Mouse (Mus musculus) ES-E14 (cell line): ENCODE measurements around the gene Exd2. TPM values are rescaled to one million over a fixed set of nuclear protein-coding genes. Genes with fewer than 3 reads are reported as not detected.

Experiments
- DNase-seq: peaks from one replicate; pipeline ENCODE4 v3.0.0-alpha.2; 2013; ENCODE audit warnings: low read depth, low spot score
- H3K27ac ChIP-seq: 2 replicates; pipeline ENCODE4 v1.5.1; 2012; ENCODE audit warnings: low read depth, mild to moderate bottlenecking, low read length, moderate library complexity, mixed read lengths; ENCODE audit not compliant: poor library complexity, insufficient read depth, severe bottlenecking
- H3K36me3 ChIP-seq: 2 replicates; pipeline ENCODE4 v1.6.1; 2012; ENCODE audit warnings: mild to moderate bottlenecking, low read length, moderate library complexity, mixed read lengths; ENCODE audit not compliant: control insufficient read depth, poor library complexity, insufficient read depth, severe bottlenecking
- H3K4me1 ChIP-seq, 2 experiments: fragments of 150-350 bp in 1 of 2; sonication (generic) in 1 of 2; 2 replicates each; pipeline ENCODE4 v1.6.1; 2012; ENCODE audit warnings: low read length in 2 of 2, mild to moderate bottlenecking in 1 of 2, mixed read lengths in 1 of 2; ENCODE audit not compliant: control insufficient read depth in 2 of 2, insufficient read depth in 2 of 2, poor library complexity in 1 of 2
- H3K4me3 ChIP-seq, 2 experiments: fragments of 150-350 bp in 1 of 2; sonication (generic) in 1 of 2; 2 replicates each; pipeline ENCODE4 v1.5.1; 2012; ENCODE audit warnings: low read length in 2 of 2, low read depth in 1 of 2, mild to moderate bottlenecking in 1 of 2, mixed read lengths in 1 of 2; ENCODE audit not compliant: insufficient read depth in 1 of 2, poor library complexity in 1 of 2, severe bottlenecking in 1 of 2
- H3K9ac ChIP-seq: 2 replicates; pipeline ENCODE4 v1.6.1; 2012; ENCODE audit warnings: low read depth, mild to moderate bottlenecking, low read length, mixed read lengths; ENCODE audit not compliant: poor library complexity, insufficient read depth, severe bottlenecking
- H3K9me3 ChIP-seq: fragments of 150-350 bp; sonication (generic); 2 replicates; pipeline ENCODE4 v1.6.1; 2012; ENCODE audit warnings: low read depth, mild to moderate bottlenecking, low read length; ENCODE audit not compliant: control insufficient read depth, insufficient read depth
- CHD2 ChIP-seq: IDR thresholded peaks from 2 replicates; pipeline ENCODE4 v1.6.1; 2014; ENCODE audit warnings: mild to moderate bottlenecking, low read depth, low read length, inconsistent platforms
- HCFC1 ChIP-seq: IDR thresholded peaks from 2 replicates; pipeline ENCODE4 v1.6.1; 2012; ENCODE audit warnings: low read length, inconsistent platforms, borderline replicate concordance; ENCODE audit not compliant: insufficient read depth
- MAFK ChIP-seq: IDR thresholded peaks from 2 replicates; pipeline ENCODE4 v1.6.1; 2014; ENCODE audit warnings: mild to moderate bottlenecking, low read depth, low read length, inconsistent platforms; ENCODE audit not compliant: insufficient read depth
- ZC3H11A ChIP-seq: IDR thresholded peaks from 2 replicates; pipeline ENCODE4 v1.6.1; 2012; ENCODE audit warnings: low read depth, mild to moderate bottlenecking, inconsistent platforms, low read length, borderline replicate concordance
- ZNF384 ChIP-seq: IDR thresholded peaks from 2 replicates; pipeline ENCODE4 v1.6.1; 2012; ENCODE audit warnings: low read depth, low read length, inconsistent platforms
- in situ Hi-C, 2 experiments: fragments of 600-800 bp; cut with MboI; formaldehyde crosslinking; loops; one replicate each; pipeline ENCODE4 v1.15.1; 2025; ENCODE audit warnings: low sequenced_read_pairs in 2 of 2, inconsistent platforms in 1 of 2; ENCODE audit not compliant: unreplicated experiment in 2 of 2
- total RNA-seq: library from RNA; depleted of rRNA; stranded (reverse); fragments of 300-350 nt; gene quantifications from 2 replicates; pipeline ENCODE4 v1.2.3, GENCODE M21; 2012

Gene Exd2
- total RNA-seq, 1 experiment: 34.8 TPM

DNA sequence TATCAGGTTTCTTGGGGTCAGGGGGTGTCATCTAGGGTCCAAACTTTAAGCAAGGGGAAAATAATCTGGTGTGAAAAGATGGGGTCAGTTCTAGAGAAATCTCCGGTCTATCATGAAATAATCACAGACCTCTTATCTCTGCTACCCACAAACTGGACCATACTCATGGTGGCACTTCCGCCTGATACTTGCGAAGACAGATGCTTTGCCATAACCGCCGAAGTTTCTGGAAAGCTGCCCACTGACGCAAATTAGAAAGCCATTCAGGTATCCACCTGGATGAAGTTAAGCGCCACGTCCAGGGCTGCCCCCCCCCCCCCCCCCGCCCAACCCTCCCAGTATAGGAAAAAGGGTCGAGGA, 28.3 kb upstream of the Exd2 start:
- Histone ChIP-seq H3K4me1 (peaks cover 0 to 2% of the 10 kb centered on the region in 2 experiments; a peak in 1 of 4 replicates), H3K4me3 (peak overlapping the region; percentile 82 to 88), H3K9me3 (no peaks in the 10 kb centered on the region), H3K27ac (no peak overlapping the region), H3K9ac (no peak overlapping the region), H3K36me3 (peaks cover 2% of the 10 kb centered on the region)
- TF ChIP-seq ZC3H11A (no peak), HCFC1 (no peak), CHD2 (no peak), ZNF384 (no peak), MAFK (no peak)
- in situ Hi-C loops: no loop called here
- no peak for DNase-seq

DNA sequence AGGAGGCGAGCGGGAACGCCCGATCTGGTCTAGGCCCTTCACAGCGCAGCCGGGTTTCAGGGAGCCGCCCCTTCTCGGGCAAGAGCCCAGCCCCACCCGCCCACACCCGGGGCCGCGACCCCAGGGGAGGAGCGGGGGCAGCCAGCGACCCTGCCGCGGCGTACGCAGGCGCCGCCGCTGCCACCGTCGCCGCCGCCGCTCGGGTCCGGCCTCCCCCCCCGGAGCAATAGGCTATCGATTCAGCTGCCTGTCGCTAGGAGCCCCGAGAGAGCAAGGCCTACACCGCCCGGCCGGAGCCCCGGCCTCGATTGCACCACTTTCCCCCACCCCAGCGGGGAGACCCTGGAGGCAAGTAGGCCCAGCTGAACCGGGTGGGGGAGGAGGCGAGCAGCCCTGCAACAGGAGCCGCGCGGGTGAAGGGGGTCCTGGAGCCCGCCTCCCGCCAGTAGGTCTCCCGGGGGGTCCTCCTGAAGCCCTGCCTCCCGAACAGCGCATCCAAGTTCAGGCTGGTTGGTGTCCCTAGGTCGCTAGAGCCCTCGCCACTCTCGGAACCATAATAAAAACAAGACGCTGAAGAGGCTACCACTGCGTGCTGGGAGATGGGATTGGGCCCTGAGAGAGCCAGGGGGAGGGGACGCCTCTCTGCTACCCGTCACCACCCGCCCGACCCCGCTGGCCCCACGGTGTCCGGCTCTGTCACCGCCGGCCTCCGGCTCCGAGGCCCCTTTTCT, 27.8 kb upstream of the Exd2 start:
- Histone ChIP-seq H3K9ac (peak overlapping the region; percentile 89), H3K4me1 (peaks cover 0 to 2% of the 10 kb centered on the region in 2 experiments; a peak in 1 of 4 replicates), H3K4me3 (peak overlapping the region; percentile 82 to 88), H3K27ac (0 out of 2 replicates have a peak overlapping the region, but pooled peaks have one; percentile 32), H3K9me3 (no peaks in the 10 kb centered on the region), H3K36me3 (peaks cover 2% of the 10 kb centered on the region)
- DNase-seq: peak; percentile 30
- TF ChIP-seq MAFK (no peak), HCFC1 (peak; percentile 77; the same call in 1 of the 2 replicates)
- in situ Hi-C loops: no loop called here

- Histone ChIP-seq H3K27ac (no peak overlapping the region), H3K4me1 (peaks cover 0 to 2% of the 10 kb centered on the region in 2 experiments; a peak in 1 of 4 replicates), H3K9ac (peak overlapping the region; percentile 89), H3K9me3 (no peaks in the 10 kb centered on the region), H3K4me3 (peak overlapping the region; percentile 82 to 88), H3K36me3 (peaks cover 2% of the 10 kb centered on the region)
- in situ Hi-C loops: no loop called here
- TF ChIP-seq ZC3H11A (no peak), HCFC1 (0 out of 2 replicates have a peak, but pooled peaks have one; percentile 0), ZNF384 (no peak)
- no peak for DNase-seq
Observed at GRCm38 (mm10) chr12:80435887-80436286, 27.0 kb upstream of the Exd2 start.

- peak within 1 kb of the TSS; percentile 82 to 88 for H3K4me3 ChIP-seq
- no peaks in the 10 kb centered on the region for H3K9me3 ChIP-seq
- peak within 1 kb of the TSS; percentile 89 for H3K9ac ChIP-seq
- peak within 1 kb of the TSS; percentile 32; the same call in 1 of the 2 replicates for H3K27ac ChIP-seq
- peak; percentile 65 for DNase-seq
- no peak for TF ChIP-seq CHD2
- TF ChIP-seq ZC3H11A: no peak
- no peak for TF ChIP-seq HCFC1
- no peak for TF ChIP-seq ZNF384
- TF ChIP-seq MAFK: no peak
- peaks cover 2% of the 10 kb centered on the region; the same call in 1 of the 2 replicates for H3K36me3 ChIP-seq
- in situ Hi-C loops: no loop called here
- H3K4me1 ChIP-seq: peaks cover 0 to 2% of the 10 kb centered on the region in 2 experiments; a peak in 1 of 4 replicates
Observed at GRCm38 (mm10) chr12:80436336-80436976, 26.4 kb upstream of the Exd2 start, which contains the start of gene Dcaf5. Dcaf5 (minus strand) TSS chr12:80436601.
